ENCODE assay signal across 8 mouse cellular contexts in the genomic region with DNA sequence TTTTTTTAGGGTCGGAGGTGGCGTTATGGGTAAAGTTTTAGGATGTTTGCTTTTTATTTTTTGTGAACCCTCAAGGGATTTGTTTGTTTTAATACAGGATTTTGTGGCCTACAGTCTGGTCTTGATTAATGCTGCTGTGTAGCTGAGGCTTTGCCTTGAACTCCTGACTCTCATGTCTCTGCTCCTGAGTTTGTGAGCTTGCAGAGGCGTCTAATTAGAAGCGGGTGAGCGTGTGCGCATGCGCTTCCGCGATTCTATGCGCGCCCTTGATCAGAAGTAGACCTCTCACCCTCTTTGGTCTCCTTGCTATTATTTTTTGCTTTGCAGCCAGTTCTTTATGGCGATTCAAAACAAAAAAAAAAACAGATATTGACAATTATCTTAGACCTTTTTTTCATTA. TPM values are rescaled to one million over a fixed set of nuclear protein-coding genes. Genes with fewer than 3 reads are reported as not detected.
DNase-seq lines count a peak whose midpoint lies in the region; ATAC-seq and TF ChIP-seq lines count a peak whose summit lies in the region.

No protein-coding gene starts in this region.

- H3K9me3 ChIP-seq in forebrain, embryonic 11.5 days (ENCODE audit: control insufficient read depth, low read length): no peaks in the 10 kb centered on the region

- peaks cover 4% of the 10 kb centered on the region; the same call in 1 of the 2 replicates for H3K4me1 ChIP-seq in forebrain, embryonic 11.5 days (replicated peaks; ENCODE audit: control insufficient read depth, insufficient read depth, low read length)
- peaks cover 15% of the 10 kb centered on the region for H3K4me1 ChIP-seq in liver, adult 2 months (ENCODE audit: control insufficient read depth, insufficient read depth, low read length)

- H3K27me3 ChIP-seq in forebrain, embryonic 11.5 days (ENCODE audit: control insufficient read depth, insufficient read depth, low read length): no peaks in the 10 kb centered on the region
- no peaks in the 10 kb centered on the region for H3K27me3 ChIP-seq in liver, adult 2 months (ENCODE audit: control insufficient read depth, insufficient read depth, low read length)

- no peak for TF ChIP-seq POLR2A in liver, adult 2 months (IDR thresholded peaks at IDR 0.05; ENCODE audit: extremely low read depth, insufficient read depth, low read length)

- intact Hi-C loops in gastrocnemius, adult 2 months (cut with DNase I): loop anchor here (10.0 kb wide), 1 partner anchor 125 kb away; no protein-coding TSS in a partner anchor

- H3K27ac ChIP-seq in gastrocnemius, adult 2 months: peak overlapping the region; percentile 95
- no peak overlapping the region for H3K27ac ChIP-seq in forebrain, embryonic 11.5 days (ENCODE audit: low read depth, low read length)
- no peak overlapping the region; the same call in 1 of the 2 replicates for H3K27ac ChIP-seq in liver, adult 2 months (replicated peaks; ENCODE audit: insufficient read depth, low read depth, low read length)

- no peak for DNase-seq in gastrocnemius, adult 2 months
- DNase-seq in gastrocnemius, postnatal 10 days: no peak
- DNase-seq in 416B (ENCODE audit: low read depth): peak; percentile 78
- no peak for DNase-seq in forebrain, embryonic 11.5 days (ENCODE audit: low spot score)
- no peak for DNase-seq in liver, adult 2 months (ENCODE audit: extremely low read depth, low read depth, low spot score)
- no peak for DNase-seq in right cerebral cortex, adult 2 months (ENCODE audit: low spot score in 2 of 2)
- no peak for DNase-seq in layer of hippocampus, adult 18-20 months (ENCODE audit: low spot score in 2 of 2)

- peak overlapping the region; percentile 88 for H3K4me3 ChIP-seq in gastrocnemius, adult 2 months
- peak overlapping the region; percentile 76 for H3K4me3 ChIP-seq in forebrain, embryonic 11.5 days (ENCODE audit: low read depth, low read length)
- H3K4me3 ChIP-seq in liver, adult 2 months (ENCODE audit: insufficient read depth, low read depth, low read length): peak overlapping the region; percentile 93; the same call in 1 of the 2 replicates

- WGBS in forebrain, embryonic 11.5 days: 86% methylated on average over 12 of the region's 12 CpGs
- 84% methylated on average over 12 of the region's 12 CpGs for WGBS in liver, adult 2 months

- H3K4me2 ChIP-seq in forebrain, embryonic 11.5 days (ENCODE audit: low read depth, low read length, severe bottlenecking): peak overlapping the region; percentile 60

- no peak for ATAC-seq in forebrain, embryonic 11.5 days (replicated peaks; ENCODE audit: low FRiP score)
- ATAC-seq in erythroid progenitor cell, adult 5-6 weeks (replicated peaks; ENCODE audit: low FRiP score, poor library complexity, severe bottlenecking): no peak

- peaks cover 14% of the 10 kb centered on the region; the same call in 1 of the 2 replicates for H3K79me2 ChIP-seq in liver, adult 2 months (ENCODE audit: control insufficient read depth, insufficient read depth, low read length)

- H3K9ac ChIP-seq in forebrain, embryonic 11.5 days (ENCODE audit: low read length): peak overlapping the region; percentile 82
- H3K9ac ChIP-seq in liver, adult 2 months (ENCODE audit: low read depth, low read length): no peak overlapping the region

- TF ChIP-seq CTCF in gastrocnemius, adult 2 months (IDR thresholded peaks at IDR 0.05): no peak
- TF ChIP-seq CTCF in liver, adult 2 months (IDR thresholded peaks at IDR 0.05; ENCODE audit: low read depth, low read length): no peak

- no peaks in the 10 kb centered on the region for H3K36me3 ChIP-seq in forebrain, embryonic 11.5 days (ENCODE audit: control insufficient read depth, insufficient read depth, low read length)
- no peaks in the 10 kb centered on the region for H3K36me3 ChIP-seq in liver, adult 2 months (ENCODE audit: control insufficient read depth, insufficient read depth, low read length)

RNA-seq across cellular contexts. Expression of a gene that starts 1.2 kb away (rescaled TPM):
- total RNA-seq in gastrocnemius, adult 2 months (2021): 100 to 1,000 TPM in 1 of 2 experiments, 10 to 100 TPM in 1; 93.9 to 125 TPM
- 100 to 1,000 TPM; 123 to 129 TPM for total RNA-seq in gastrocnemius, postnatal 10 days (2021)
- polyA plus RNA-seq in forebrain, embryonic 11.5 days (2014; fragmentation: Nextera tagmentation; extraction: Ambion mirVana): 189 and 193 TPM in 2 replicates
- total RNA-seq in liver, adult 2 months (2014; rRNA removed): 13.2 and 17.2 TPM in 2 replicates
- polyA plus RNA-seq in liver, adult 2 months (2012; rRNA removed): 35.0 and 35.2 TPM in 2 replicates
- 100 to 1,000 TPM in 1 of 2 experiments, 10 to 100 TPM in 1; 98.0 to 101 TPM for total RNA-seq in layer of hippocampus, adult 18-20 months (2021)
- 93.5 and 103 TPM in 2 replicates for total RNA-seq in erythroid progenitor cell, adult 5-6 weeks (2015; ENCODE audit: low replicate concordance)
- 86.6 and 90.7 TPM in 2 replicates for total RNA-seq in erythroid progenitor cell, adult 5-6 weeks (2017; ENCODE audit: low replicate concordance)

RNA-seq across cellular contexts. Expression of a gene that starts 14.5 kb away (rescaled TPM):
- total RNA-seq in gastrocnemius, adult 2 months (2021): 100 to 1,000 TPM; 118 to 147 TPM
- total RNA-seq in gastrocnemius, postnatal 10 days (2021): 100 to 1,000 TPM; 141 to 145 TPM
- polyA plus RNA-seq in forebrain, embryonic 11.5 days (2014; fragmentation: Nextera tagmentation; extraction: Ambion mirVana): 28.9 and 30.7 TPM in 2 replicates
- 123 TPM in 2 replicates for total RNA-seq in liver, adult 2 months (2014; rRNA removed)
- polyA plus RNA-seq in liver, adult 2 months (2012; rRNA removed): 122 and 124 TPM in 2 replicates
- total RNA-seq in layer of hippocampus, adult 18-20 months (2021): 100 to 1,000 TPM; 186 to 193 TPM
- 1,699 and 1,907 TPM in 2 replicates for total RNA-seq in erythroid progenitor cell, adult 5-6 weeks (2015; ENCODE audit: low replicate concordance)
- 1,512 and 2,069 TPM in 2 replicates for total RNA-seq in erythroid progenitor cell, adult 5-6 weeks (2017; ENCODE audit: low replicate concordance)

RNA-seq across cellular contexts. Expression of a gene that starts 57.3 kb away (rescaled TPM):
- 1 to 10 TPM; 3.4 to 5.3 TPM for total RNA-seq in gastrocnemius, adult 2 months (2021)
- total RNA-seq in gastrocnemius, postnatal 10 days (2021): 10 to 100 TPM in 1 of 2 experiments, 1 to 10 TPM in 1; 7.6 to 13.8 TPM
- 43.5 and 45.4 TPM in 2 replicates for polyA plus RNA-seq in forebrain, embryonic 11.5 days (2014; fragmentation: Nextera tagmentation; extraction: Ambion mirVana)
- 9.3 and 9.7 TPM in 2 replicates for total RNA-seq in liver, adult 2 months (2014; rRNA removed)
- polyA plus RNA-seq in liver, adult 2 months (2012; rRNA removed): 8.1 and 12.4 TPM in 2 replicates
- 10 to 100 TPM; 51.4 to 53.1 TPM for total RNA-seq in layer of hippocampus, adult 18-20 months (2021)
- 10.8 and 10.9 TPM in 2 replicates for total RNA-seq in erythroid progenitor cell, adult 5-6 weeks (2015; ENCODE audit: low replicate concordance)
- 6.4 and 6.8 TPM in 2 replicates for total RNA-seq in erythroid progenitor cell, adult 5-6 weeks (2017; ENCODE audit: low replicate concordance)

Comparison
In these comparisons a context has a peak if more than half of its experiments do, and no peak if none do; other contexts are left out.
1. RNA of a gene that starts 14.5 kb away (total RNA-seq): 1,512 to 2,069 TPM in erythroid progenitor cell, adult 5-6 weeks; 186 to 193 TPM in layer of hippocampus, adult 18-20 months, 118 to 147 TPM in gastrocnemius, adult 2 months, 141 to 145 TPM in gastrocnemius, postnatal 10 days and 123 TPM in liver, adult 2 months; every median in the first group is over 4 times any median in the second.
2. Peak in every context shown above with its lines, with median percentiles within 50 percentile points of each other: H3K4me3 ChIP-seq.